Mouse (Mus musculus): ENCODE data around the gene Kcnh6.
"Not testable (repeated sequence)": the region's sequence is repeated elsewhere in the genome, so short reads cannot be mapped to it uniquely, and the experiment has no call there.

Kcnh6 gene

DNA sequence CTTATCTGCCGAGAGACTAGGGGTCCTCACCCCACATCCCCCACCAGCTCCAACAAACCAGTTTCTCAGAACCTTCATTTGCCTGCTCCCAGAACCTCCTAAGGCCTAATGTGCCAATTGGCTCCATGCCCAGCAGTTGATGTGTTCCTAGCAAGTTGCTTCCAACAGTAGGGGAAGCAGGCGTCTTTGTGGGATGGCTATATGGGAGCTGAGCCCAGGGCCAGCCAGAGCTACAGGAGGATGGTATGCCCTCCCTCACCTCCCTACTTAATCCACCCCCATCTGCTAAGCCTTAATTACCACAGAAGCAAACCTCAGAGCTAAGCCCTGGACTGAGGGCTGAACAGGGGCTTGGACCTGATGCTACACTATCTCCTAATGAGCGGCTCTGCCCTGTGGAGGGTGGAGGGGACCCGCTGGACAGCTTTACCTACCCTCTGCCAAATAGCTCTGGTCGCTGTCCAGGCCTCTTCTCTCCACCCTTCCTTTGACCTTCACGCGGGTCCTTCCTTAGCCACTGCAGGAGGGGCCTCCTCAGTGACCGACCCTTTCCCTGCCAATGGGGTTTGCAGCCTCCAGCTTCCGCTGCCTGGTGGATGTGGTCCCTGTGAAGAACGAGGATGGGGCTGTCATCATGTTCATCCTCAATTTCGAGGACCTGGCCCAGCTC lies 5.8 kb downstream of the Kcnh6 start:
- no peak for DNase-seq (ENCODE audit: low read depth)

DNA sequence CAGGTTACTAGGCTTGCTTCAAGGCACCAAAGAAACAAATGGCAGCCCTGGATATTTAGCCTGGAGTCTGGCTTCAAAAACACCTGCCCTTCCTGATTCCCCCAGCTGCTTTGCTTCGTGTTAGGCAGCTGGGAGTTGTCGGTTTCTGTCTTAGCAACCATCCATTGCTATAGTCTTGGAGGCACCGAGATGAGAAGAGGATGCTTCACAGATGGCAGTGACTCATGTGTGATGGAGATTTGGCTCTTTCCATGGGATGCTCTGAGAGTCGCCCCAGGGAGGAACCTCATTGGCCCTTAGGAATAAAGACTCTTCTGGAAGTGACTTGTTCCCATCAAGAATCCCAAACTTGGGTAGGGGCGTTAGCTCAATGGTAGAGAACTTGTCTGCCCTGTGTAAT lies 8.5 kb downstream of the Kcnh6 start:
- no peak for DNase-seq (ENCODE audit: low read depth)

DNA sequence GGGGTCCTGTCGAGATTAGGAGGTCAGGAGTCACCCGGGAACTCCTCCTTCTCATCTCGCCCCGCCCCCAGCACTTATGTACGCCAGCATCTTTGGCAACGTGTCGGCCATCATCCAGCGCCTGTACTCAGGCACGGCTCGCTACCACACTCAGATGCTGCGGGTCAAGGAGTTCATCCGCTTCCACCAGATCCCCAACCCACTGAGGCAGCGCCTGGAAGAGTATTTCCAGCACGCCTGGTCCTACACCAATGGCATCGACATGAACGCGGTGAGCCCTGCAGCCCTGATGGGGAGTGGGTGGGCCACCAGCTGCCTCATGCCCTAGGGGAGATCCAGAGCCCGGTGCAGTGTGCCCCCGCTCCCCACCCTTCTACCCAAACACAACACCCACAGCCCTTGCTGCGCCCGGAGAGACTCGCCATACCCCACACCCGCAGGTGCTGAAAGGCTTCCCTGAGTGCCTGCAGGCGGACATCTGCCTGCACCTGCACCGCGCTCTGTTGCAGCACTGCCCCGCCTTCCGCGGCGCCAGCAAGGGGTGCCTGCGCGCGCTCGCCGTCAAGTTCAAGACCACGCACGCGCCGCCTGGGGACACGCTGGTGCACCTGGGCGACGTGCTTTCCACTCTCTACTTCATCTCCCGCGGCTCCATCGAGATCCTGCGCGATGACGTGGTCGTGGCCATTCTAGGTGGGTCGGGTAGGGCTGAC lies 12.3 kb downstream of the Kcnh6 start:
- no peak for DNase-seq (ENCODE audit: low read depth)

DNA sequence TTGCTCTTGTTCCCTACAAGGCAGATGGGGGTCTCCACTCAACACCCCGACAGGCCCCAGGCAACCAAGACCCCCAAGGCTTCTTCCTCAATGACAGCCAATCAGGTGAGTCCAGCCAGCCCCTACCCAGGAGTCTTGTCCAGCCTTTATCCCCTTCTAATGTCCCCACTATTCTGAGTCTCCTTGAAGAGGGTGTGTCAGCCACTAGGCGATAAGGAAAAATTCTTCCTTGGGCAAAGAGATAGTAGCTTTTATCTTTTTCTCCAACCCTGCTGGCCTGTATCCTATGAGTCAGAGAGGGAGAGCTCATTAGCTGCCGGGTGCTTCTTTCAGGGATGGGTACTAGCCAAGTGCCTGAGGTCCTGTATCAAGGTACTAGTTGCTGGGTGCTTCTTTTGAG lies 17.9 kb downstream of the Kcnh6 start:
- DNase-seq (ENCODE audit: low read depth): no peak

DNA sequence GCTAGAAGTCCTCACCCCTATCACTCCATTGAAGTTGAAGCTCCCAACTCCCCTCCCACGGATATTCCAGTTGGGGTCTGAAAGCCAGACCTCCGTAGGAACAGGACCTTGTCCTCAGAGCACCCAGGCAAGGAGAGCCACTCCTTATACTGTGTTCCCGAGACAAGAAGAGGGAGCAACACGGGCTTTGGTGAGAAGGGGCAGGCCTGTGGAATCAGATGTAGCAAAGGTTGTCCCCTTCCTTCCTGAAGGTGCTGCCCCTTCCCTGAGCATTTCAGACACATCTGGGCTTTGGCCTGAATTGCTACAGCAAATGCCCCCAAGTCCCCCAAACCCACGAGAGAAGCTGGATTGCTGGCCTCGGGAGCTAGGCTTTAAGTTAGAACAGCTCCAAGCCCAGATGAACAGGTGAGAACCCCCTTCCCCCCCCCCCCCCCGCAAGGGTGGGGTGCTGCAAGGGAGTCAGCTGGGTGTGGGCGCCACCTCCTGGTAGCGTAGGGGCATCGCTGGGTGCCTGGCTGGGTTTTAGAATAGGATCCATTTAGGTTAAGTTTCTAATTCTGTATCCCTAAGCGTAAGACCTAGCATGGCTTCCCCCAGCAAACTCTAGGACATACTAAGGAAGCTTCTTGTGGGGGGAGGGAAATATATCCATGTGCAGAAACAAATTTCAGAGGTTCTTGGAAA lies 18.7 kb downstream of the Kcnh6 start:
- DNase-seq (ENCODE audit: low read depth): no peak

DNA sequence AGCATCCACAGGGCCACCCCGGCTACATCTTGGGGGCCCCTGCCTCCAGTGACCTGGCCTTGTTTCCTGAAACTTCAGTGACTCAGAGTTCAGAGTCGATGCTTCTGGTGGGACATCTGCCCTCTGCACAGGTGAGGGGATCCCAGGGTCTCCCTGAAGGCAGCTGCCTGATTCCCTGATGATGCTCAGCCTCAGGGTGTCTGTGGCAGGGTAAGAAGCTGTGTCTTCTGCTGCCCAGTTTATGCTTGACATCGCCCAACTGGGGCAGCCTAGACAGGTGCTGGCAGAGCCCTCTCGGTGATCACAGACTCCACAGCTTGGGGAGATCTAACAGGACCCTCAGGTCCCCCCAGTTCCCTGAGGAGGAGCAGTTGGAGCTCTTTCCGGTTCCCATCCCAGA lies 19.7 kb downstream of the Kcnh6 start:
- no peak for DNase-seq (ENCODE audit: low read depth)

DNA sequence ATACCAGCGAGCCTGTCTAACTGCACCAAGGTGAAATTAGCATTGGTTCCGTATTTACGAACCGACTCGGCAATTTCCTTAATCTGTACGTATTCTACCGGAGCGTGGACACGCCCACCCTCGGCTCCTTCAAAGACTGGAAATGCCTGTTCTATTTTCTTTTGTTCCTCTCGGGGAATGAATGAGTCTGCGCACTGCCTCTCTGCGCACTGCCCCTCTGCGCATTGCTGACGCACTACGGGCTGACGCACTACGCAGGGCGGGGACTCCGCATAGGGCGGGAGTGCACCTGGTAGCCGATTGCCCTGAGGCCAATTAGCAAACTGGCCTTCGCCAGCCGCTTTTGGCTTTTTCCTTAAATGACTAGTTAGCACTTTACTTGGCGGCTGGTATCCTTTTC lies 24.1 kb downstream of the Kcnh6 start:
- not testable (repeated sequence) for DNase-seq (ENCODE audit: low read depth)

DNA sequence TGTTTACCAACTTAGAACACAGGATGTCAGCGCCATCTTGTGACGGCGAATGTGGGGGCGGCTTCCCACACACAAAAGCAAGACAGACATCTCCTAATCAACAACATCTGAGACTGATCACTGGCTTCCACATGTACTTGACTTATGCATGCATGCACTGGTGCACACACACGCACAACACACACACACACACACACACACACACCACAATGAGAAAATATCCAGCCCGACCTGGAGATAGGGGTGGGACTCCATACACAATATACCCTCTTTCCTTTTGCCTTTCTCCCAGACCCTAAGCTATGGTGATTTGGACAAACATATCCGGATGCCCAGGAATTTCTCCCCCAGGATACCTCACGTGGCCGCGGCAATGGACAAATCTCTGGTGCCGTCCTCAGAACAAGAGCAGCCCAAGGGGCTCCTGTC lies 25.6 kb downstream of the Kcnh6 start:
- no peak for DNase-seq (ENCODE audit: low read depth)

DNA sequence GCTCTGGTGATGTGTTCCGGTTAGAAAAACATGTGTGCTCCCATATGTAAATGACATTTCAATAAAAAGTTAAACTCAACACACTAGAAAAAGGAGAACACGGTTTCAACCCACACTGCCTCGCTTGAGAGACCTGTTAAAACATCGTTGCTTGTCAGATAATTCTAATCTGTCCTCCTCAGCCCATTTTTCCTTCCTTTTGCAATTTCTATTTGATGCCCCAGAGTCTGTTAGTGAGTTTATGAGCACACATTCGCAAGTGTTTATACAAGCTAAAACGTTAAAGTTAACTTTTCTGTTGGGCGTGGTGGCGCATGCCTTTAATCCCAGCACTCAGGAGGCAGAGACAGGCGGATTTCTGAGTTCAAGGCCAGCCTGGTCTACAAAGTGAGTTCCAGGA lies 27.1 kb downstream of the Kcnh6 start:
- no peak for DNase-seq (ENCODE audit: low read depth)

DNA sequence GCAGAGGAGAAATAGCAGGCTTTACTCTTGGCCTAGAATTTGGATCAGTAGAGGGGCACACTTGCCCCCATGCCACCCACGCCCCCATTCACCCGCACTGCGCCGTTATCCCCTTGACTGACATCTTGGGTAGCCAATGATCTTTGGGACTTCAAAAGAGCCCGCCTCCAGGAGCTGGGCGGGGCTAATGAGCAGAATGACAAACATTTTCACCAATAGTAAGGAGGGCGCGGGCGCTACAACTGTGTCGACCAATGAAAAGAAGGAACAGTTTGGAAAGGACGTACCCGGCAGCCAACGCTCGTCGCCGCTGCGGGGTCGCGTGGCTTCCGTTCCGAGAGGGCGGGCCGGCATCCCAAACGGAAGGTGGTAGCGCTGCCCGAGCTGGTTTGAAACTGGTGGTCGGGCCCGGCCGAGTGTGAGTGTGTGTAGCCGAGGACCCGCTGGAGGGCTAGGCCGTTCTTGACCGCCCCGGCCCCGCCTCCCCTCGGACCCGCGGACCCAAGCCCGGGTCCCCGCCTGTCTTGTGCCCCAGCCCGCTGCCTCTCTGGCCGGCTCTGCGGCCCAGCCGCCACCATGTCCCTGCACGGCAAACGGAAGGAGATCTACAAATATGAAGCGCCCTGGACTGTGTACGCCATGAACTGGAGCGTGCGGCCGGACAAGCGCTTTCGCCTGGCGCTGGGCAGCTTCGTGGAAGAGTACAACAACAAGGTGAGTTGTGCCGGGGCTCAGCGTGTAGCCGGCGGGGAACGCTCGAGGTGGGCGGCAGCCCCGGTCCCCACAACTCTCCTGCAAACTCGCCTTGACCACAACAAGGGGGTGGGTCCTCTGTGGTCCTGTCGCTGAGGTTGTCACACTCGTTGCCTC lies 28.9 kb downstream of the Kcnh6 start, which contains the start of gene Dcaf7:
Dcaf7 (plus strand) TSS at position 325 of the 870 bp plus-strand sequence.
- peak; percentile 88 for DNase-seq (ENCODE audit: low read depth)

DNA sequence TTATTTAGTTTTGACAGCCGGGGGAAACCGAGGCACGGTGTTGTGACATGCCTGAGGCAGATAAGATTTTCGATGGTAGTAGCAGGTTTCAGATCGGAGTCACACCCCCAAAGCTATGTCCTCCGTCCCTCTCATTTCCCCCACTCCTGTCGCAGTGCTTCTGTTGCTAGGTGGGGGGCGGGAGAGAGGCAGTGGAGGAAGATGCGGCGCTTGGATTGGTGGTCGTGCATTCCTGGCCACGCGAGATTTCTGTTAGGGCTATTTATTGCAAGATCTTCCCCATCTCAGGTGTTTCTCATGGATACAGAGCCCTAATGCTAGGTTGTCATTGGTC lies 29.5 kb downstream of the Kcnh6 start:
- DNase-seq (ENCODE audit: low read depth): no peak

DNA sequence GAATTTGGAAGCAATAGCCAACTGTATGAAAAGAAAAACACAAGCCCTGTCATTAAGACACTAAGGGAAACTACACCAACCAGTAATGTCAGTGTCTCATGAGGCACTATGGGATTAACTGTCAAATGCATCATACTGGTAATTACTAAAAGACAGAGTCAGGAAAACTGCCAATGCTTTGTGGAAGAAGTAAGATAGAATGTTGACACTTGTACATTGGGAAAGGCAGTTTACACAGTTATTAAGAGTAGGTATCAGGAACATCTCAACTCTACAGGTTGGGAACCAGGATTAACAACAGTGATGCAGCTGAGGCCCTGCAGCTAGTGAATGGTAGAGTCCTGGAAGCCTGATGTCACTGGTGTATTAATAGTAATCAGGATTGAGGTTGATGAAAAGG lies 36.4 kb downstream of the Kcnh6 start:
- DNase-seq (ENCODE audit: low read depth): no peak

DNA sequence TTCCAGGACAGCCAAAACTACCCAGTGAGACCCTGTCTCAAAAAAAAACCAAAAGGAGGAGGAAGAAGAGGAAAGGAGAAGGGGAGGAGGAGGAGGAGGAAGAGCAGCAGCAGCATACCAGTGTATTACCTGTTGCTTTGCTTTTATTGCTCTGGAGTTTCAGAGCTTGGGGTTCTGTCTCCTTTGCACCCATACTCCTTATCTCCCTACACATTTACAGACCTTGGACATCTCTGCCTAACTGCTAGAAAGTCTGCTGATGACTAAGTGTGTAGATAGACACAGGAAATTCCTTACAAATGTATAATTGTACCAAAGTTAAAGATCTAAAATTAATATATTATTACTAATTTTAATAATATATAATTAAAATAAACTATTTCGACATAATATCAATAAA lies 37.3 kb downstream of the Kcnh6 start:
- no peak for DNase-seq (ENCODE audit: low read depth)

DNA sequence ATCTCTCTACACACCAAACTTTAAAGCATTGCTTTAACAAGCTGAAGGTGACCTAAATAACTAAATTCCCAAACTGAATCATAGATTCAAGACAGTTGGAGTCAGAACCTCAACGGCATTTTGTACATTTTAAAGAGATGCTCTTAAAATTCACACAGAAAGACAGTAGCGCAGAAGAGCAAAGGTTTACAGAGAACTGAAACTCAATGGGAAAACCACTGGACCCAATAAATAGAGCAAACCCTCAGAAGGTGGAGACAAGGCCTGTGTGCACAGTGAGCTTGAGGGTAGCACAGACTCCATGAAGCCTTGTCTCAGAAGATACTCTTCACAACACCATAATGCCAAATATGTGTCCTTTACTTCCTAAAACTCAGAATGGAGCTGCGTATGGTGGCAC lies 37.9 kb downstream of the Kcnh6 start:
- DNase-seq (ENCODE audit: low read depth): no peak

DNA sequence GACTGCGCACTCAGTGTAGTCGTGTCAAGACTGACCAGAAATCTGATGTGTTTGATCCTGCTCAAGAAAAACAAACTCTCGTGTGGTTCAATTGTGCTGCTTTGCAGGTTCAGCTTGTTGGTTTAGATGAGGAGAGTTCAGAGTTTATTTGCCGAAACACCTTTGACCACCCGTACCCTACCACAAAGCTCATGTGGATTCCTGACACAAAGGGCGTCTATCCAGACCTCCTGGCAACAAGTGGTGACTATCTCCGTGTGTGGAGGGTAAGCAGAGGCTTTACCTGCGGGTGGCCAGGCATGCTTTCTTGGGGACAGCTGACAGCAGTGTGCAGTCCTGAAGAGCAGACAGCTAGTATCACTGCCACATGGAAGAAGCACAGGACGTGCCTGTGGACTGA lies 38.7 kb downstream of the Kcnh6 start:
- DNase-seq (ENCODE audit: low read depth): no peak

DNA sequence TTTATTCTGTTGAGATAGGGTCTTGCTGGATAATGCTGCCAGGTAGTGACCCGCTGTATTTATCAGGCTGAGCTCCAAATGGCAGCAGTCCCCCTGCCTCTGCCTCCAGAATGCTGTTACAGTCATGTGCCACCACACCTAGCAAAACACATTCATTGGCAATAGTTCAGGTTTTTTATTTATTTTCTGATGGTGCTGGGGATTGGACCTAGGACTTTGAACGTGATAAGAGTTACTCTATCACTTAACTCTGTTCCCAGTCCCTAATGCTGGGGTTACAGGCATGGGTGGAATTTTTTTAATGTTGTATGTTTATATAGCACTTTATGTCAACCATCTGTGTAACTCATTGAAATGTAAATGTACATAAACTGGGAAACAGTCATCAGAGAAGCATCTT lies 46.0 kb downstream of the Kcnh6 start:
- no peak for DNase-seq (ENCODE audit: low read depth)

DNA sequence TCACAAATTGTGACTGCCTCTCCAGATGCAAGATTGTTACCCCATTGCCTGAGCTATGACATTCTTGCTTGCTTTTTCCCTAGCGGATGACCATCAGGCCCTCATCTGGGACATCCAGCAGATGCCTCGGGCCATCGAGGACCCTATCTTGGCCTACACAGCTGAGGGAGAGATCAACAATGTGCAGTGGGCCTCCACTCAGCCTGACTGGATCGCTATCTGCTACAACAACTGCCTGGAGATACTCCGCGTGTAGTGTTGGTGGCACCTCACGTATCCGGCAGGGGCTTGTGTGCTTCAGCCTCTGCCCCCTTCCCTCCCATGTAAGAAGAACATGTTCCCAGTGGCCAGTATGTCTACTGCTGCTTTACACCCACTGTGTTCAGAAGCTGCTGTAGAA lies 46.7 kb downstream of the Kcnh6 start:
- no peak for DNase-seq (ENCODE audit: low read depth)

DNA sequence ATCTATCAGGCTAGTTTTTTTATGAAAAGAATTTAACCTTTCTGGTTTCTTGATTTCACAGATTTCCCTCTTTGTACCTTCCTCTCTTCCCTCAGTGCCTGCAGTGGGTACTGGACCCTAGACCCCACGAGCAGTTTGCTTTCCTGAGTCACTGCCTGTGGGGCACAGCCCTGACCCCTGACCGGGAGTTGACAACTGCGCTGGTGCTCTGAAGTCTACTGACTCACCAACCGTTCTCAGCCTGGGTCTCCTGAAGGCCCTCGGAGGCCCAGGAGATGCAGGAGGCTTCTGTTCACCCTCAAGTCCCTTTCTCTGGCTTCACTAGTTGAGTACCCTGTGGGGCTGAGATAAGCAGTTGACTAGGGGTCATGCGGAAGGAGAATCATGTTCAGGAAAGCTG lies 47.4 kb downstream of the Kcnh6 start:
- no peak for DNase-seq (ENCODE audit: low read depth)

DNA sequence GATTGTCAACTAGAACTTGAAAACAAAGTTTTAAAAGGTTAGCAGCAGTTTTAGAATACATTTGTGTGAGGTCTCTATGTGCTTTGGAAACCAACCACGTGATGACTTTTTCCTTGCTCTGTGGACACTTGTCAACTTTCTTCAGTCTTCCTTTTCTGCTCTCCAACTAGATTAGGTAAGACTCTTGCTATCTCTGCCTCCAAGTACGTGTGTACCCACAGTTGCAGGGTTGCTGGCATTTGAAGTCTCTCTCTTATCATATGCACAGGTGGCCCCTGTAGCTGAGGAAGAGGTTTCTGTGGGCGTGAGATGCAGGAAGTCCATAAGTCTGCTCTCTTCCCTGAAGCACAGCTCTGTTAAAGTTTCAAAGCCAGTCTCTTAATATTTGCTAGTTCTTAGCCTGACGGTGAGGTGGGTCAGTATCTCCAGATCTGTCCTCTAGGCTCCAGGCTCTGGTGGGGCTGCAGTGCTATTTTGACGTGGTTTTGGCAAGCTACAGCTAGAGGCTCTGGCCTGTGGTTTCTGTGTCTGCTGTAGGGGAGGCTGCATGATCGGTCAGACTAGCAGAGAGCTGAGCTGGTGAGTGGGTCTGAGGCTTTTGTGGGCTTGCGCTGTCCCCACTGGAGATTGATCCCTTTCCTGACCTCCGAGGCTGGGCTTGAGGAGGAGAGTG lies 49.0 kb downstream of the Kcnh6 start:
- DNase-seq (ENCODE audit: low read depth): no peak

DNA sequence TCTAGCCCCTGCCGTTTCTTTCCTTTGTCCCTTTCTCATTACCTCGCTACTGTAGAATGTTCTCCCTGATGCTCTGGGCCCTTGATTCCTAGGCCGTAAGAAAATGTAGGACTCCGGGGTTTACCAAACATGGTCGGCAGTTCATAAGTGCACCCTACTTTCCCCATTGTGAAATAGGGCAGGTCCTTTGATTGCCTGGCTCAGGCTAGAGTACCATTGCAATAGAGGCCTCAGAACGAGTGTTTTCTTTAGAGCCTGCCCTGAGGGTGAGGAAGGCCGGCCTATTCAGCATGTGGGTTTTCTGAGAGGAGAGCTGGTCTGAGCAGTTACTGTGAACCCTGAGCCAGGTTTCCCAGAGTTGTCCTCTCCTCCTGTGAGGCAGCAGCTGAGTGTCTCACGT lies 50.1 kb downstream of the Kcnh6 start:
- DNase-seq (ENCODE audit: low read depth): no peak

DNA sequence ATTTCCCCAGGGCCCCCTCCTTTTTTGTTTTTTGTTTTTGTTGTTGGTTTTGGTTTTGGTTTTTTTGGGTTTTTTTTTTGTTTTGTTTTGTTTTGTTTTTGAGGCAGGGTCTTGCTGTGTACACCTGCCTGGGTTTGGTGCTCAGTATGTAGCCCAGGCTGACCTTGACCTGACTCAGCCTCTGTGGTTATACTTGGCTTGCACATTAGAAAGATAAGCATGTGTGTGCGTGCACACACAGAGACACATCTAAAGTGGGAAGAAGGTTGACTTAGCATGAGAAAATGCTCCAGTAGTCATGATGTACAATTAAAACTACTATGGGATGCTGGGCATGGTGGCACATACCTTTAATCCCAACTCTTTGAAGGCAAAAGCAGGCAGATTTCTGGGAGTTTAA lies 52.6 kb downstream of the Kcnh6 start:
- DNase-seq (ENCODE audit: low read depth): no peak

DNA sequence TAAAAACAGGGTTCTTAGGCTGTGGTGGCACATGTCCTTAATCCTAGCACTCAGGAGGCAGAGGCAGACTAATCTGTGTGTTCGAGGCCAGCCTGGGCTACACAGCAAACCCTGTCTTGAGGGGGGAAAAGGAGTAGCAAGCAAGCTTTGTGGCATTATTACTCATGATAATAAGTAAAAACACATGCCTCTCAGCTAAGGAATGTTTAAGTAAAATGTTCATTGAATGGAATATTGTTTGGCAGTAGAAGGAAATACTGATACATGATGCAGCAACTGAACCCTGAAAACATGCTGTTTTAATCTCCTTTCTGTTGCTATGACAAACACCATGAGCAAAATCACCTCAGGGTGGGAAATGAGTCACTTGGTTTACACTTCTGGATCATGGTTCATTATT lies 53.4 kb downstream of the Kcnh6 start:
- no peak for DNase-seq (ENCODE audit: low read depth)
